Mouse (Mus musculus) forebrain, embryonic 12.5 days (tissue): ENCODE results near the gene Rhobtb3. TPM values are rescaled to one million over a fixed set of nuclear protein-coding genes. Genes with fewer than 3 reads are reported as not detected.

Source experiments
- ATAC-seq: fragments of 200-750 bp; cut with Nextera tagmentation; 2 replicates; pipeline ENCODE4 v1.8.0; 2017; ENCODE audit warnings: moderate TSS enrichment; ENCODE audit not compliant: low FRiP score
- H3K27ac ChIP-seq: fragments of 300-500 bp; sonication (generic); 2 replicates; pipeline ENCODE4 v1.5.1; 2016; ENCODE audit warnings: mild to moderate bottlenecking
- H3K27me3 ChIP-seq: fragments of 300-500 bp; sonication (generic); 2 replicates; pipeline ENCODE4 v1.6.1; 2016; ENCODE audit warnings: mild to moderate bottlenecking
- H3K36me3 ChIP-seq: fragments of 300-500 bp; sonication (generic); replicated peaks from 2 replicates; pipeline ENCODE4 v1.6.1; 2016; ENCODE audit warnings: mild to moderate bottlenecking
- H3K4me1 ChIP-seq: fragments of 300-500 bp; sonication (generic); 2 replicates; pipeline ENCODE4 v1.6.1; 2016
- H3K4me2 ChIP-seq: fragments of 300-500 bp; sonication (generic); 2 replicates; pipeline ENCODE4 v1.6.1; 2016; ENCODE audit warnings: mild to moderate bottlenecking, moderate library complexity
- H3K4me3 ChIP-seq: fragments of 300-500 bp; sonication (generic); replicated peaks from 2 replicates; pipeline ENCODE4 v1.5.1; 2016; ENCODE audit warnings: mild to moderate bottlenecking
- H3K9ac ChIP-seq: fragments of 300-500 bp; sonication (generic); 2 replicates; pipeline ENCODE4 v1.6.1; 2016; ENCODE audit warnings: mild to moderate bottlenecking
- H3K9me3 ChIP-seq: fragments of 300-500 bp; sonication (generic); 2 replicates; pipeline ENCODE4 v1.6.1; 2016
- WGBS: fragments of 180-500 bp; shearing (Covaris S2); methylation state at CpG from one replicate; pipeline ENCODE4 v1.1.7; 2016; 5-methylcytosine and 5-hydroxymethylcytosine counted together
- polyA plus RNA-seq: library from polyadenylated mRNA; unstranded; fragments of >200 nt; fragmentation: Nextera tagmentation; extraction: Ambion mirVana; gene quantifications from 2 replicates; pipeline ENCODE4 v1.2.1, GENCODE M21; 2016

Rhobtb3 gene
- polyA plus RNA-seq: 59.2 and 60.5 TPM in 2 replicates

DNA sequence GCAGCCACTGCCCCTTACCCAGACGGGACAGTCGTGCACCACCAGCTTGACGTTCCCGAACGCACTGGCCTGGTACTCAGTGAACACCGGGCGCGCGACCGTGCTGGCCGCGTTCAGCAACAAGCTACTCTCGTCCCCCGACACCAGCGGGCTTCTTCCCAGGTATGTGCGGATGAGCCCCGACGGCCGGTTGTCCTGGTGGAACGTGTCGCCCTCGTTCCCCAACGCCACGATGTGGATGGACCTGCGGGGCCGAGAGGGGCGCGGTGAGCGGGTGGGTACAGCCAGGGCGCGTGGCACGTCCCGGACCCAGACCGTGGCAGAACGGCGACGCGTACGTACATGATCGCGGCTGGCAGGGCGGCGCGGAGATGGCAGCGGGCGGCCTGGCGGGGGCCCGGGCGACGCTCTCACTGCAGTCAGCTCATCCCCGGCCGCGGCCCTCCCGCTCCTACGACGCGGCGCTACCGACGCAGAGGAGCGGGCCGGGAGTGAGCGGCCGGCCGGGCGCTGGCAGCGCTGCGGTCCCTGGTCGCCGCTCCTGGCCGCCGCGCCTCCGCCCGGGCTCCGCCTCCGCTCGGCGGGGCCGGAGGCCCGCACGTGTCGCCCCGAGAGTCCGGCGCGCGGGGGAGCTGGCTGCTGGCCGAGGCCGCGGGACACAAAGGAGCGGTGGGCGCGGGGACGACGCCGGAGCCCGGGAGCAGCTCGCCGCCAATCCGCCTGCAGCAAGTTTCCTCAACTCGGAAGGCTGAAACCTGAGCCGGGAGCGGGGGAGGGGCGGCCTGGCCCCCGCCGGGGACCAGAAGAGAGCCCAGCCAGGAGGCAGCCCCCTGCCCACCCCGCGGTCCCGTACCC is at the start of gene Rhobtb3:
Gene Rhobtb3 (minus strand): TSS at position 737 of the 855 bp plus-strand sequence.
- Histone ChIP-seq H3K36me3 (peaks cover 6% of the 10 kb centered on the region), H3K4me1 (peaks cover 17% of the 10 kb centered on the region), H3K9me3 (no peaks in the 10 kb centered on the region), H3K27me3 (no peaks in the 10 kb centered on the region), H3K9ac (peak within 1 kb of the TSS; percentile 93), H3K4me3 (peak within 1 kb of the TSS; percentile 74), H3K4me2 (peak within 1 kb of the TSS; percentile 72), H3K27ac (peak within 1 kb of the TSS; percentile 99)
- peak; percentile 93 for ATAC-seq
- under 1% methylated on average over 89 of the region's 110 CpGs for WGBS

DNA sequence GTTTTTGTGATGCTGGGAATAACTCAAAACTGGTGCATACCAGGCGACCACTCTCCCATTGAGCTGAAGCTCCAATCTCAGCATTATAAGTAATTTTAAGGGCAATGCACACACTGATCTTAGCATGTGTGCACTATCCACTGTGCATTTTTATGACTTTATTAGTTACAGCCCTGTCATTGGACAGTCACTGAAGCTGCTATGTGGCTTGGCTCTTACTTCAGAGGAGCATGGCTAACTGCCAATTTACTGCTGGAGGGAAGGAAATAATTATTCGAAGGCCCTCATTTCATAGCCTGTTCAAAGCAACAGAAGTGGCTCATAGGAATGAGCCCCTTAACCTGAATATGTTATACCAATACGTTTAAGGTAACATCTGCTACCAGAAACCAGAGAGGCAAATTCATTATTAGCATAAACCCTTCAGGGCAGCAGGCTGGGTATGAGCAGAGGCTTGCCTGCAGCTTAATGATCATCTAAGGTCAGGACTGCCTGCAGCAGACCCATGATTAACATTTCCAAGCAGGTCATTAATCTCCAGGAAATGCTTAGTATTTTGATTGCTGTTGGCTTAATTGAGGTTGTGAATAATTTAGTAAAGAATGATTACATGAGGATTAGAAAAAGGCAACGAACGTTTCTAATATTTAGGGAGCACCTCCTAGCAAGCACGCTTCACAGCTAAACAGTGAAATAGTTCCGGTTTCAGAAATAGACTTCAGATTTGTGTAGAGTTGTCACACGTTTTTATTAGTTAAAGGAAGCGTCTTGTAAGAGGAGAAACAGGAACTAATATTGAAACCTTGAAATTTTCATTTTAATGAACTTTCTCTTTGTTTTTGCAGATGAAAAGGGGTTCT is 48.7 kb upstream of the Rhobtb3 start:
- Histone ChIP-seq H3K27ac (peak overlapping the region; percentile 46; the same call in 1 of the 2 replicates), H3K36me3 (no peaks in the 10 kb centered on the region), H3K4me3 (no peak overlapping the region), H3K4me2 (no peak overlapping the region), H3K9ac (no peak overlapping the region), H3K27me3 (peaks cover 7% of the 10 kb centered on the region; the same call in 1 of the 2 replicates), H3K9me3 (no peaks in the 10 kb centered on the region), H3K4me1 (peaks cover 8% of the 10 kb centered on the region; the same call in 1 of the 2 replicates)
- whole genome bisulfite sequencing: 45% methylated on average over 9 of the region's 9 CpGs
- peak; percentile 93 for ATAC-seq

DNA sequence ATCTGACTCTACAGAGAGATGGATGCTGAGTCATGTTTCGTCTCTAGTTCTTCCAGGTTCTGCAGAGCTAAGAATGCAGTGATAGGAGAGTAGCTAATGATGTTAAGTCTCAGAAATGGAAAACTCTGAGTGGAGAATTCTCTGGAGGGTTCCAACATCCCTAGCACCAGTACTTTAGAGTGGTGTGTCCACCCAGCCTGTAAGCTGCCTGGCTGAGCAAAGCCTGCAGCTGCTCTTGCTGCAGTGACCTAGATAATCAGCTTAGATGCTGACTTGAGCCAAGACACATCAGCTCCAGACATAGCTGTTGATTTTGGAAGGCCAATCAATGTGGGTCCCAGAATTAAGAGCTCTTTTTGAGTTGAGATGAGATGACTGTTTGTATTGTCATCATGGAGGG is 44.4 kb upstream of the Rhobtb3 start:
- peaks cover 8% of the 10 kb centered on the region; the same call in 1 of the 2 replicates for H3K4me1 ChIP-seq
- H3K27ac ChIP-seq: no peak overlapping the region
- no peaks in the 10 kb centered on the region for H3K27me3 ChIP-seq
- no peaks in the 10 kb centered on the region for H3K9me3 ChIP-seq
- no peaks in the 10 kb centered on the region for H3K36me3 ChIP-seq
- 100% methylated on average over 1 of the region's 1 CpGs for WGBS
- H3K4me2 ChIP-seq: no peak overlapping the region
- H3K4me3 ChIP-seq: no peak overlapping the region
- no peak for ATAC-seq
- no peak overlapping the region for H3K9ac ChIP-seq

DNA sequence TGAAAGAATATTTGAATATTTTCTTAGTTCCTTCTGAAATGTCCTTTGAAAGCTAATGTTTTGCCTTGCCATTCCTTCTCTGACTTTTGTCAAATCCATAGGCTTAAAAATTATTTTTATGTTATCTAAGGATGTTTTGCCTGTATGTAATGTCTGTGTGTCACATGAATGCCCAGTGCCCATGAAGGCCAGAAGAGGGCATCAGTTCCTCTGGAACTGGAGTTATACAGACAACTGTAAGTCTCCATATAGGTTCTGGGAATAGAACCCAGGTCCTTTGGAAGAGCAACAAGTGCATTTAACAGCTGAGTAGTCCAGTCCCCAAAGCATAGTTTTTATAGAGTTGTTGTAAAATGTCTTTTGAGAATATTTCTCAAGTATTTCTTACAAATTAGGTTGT is 38.2 kb upstream of the Rhobtb3 start:
- Histone ChIP-seq H3K4me2 (no peak overlapping the region), H3K9me3 (no peaks in the 10 kb centered on the region), H3K4me3 (no peak overlapping the region), H3K27me3 (no peaks in the 10 kb centered on the region), H3K36me3 (no peaks in the 10 kb centered on the region), H3K4me1 (no peaks in the 10 kb centered on the region), H3K27ac (no peak overlapping the region), H3K9ac (no peak overlapping the region)
- no peak for ATAC-seq

DNA sequence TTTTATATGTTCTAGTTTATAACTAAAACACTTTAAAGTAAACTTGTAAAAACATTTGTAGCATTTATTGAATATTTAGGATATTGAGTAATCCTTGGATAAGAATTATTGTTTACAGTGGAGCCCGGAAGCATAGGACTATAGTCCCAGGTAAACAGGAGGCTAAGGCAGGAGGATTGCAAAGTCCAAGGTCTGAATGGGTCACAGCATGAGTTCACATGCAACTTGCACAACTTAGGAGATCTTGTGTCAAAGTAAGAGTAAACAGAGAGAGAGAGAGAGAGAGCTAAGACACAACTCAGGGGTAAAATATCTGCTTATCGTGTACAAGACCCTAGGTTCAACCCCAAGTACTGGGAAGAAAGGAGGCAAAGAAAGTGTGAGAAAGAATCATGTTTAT is 32.9 kb upstream of the Rhobtb3 start:
- Histone ChIP-seq H3K27me3 (no peaks in the 10 kb centered on the region), H3K4me3 (no peak overlapping the region), H3K4me2 (no peak overlapping the region), H3K9me3 (no peaks in the 10 kb centered on the region), H3K9ac (no peak overlapping the region), H3K36me3 (no peaks in the 10 kb centered on the region), H3K27ac (no peak overlapping the region), H3K4me1 (no peaks in the 10 kb centered on the region)
- WGBS: 92% methylated on average over 2 of the region's 2 CpGs
- no peak for ATAC-seq

DNA sequence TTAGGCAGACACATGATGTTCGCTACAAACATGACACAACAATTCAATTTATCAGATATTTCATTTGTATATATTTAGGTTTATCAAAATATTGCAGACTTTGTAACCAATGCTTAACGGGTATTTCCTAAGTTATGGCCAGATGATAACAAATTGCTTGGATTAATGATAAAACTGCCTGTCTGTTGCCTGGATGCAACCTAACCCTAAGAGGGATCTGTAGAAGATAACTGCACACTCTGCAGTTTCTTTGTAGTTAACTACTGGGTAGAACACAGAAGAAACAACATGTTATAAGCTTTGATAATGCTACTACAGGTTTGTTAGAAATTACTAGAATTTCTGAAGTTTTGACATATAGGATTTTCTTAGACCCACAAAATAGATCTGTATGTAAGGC is 32.5 kb upstream of the Rhobtb3 start:
- H3K27me3 ChIP-seq: no peaks in the 10 kb centered on the region
- H3K27ac ChIP-seq: no peak overlapping the region
- 92% methylated on average over 2 of the region's 2 CpGs for WGBS

DNA sequence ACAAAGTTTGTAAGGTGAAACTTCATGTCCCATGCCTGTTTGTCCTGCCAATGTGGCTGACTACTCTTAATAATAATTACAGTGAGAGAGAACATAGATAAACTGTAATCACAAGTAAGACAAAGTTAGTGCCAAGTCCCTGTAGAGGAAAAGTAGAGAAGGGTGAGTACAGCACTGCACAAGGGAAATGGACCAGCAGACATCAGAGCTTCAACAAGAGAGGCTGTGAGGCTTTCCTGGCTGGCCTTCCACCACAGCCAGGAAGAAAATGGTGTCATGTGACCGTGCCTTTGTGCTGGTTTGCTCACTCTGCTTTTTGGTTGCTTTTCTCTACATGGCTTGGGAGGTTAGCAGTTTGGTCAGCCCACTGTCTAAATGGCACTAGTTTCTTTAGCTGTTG is 31.9 kb upstream of the Rhobtb3 start:
- no peak overlapping the region for H3K4me2 ChIP-seq
- H3K36me3 ChIP-seq: no peaks in the 10 kb centered on the region
- H3K27ac ChIP-seq: no peak overlapping the region
- no peaks in the 10 kb centered on the region for H3K9me3 ChIP-seq
- H3K4me1 ChIP-seq: no peaks in the 10 kb centered on the region
- no peaks in the 10 kb centered on the region for H3K27me3 ChIP-seq
- H3K4me3 ChIP-seq: no peak overlapping the region
- WGBS: 62% methylated on average over 1 of the region's 1 CpGs
- no peak overlapping the region for H3K9ac ChIP-seq
- ATAC-seq: no peak

More for the DNA sequence above, 32.5 kb upstream of the Rhobtb3 start:
- Histone ChIP-seq H3K4me1 (no peaks in the 10 kb centered on the region), H3K36me3 (no peaks in the 10 kb centered on the region), H3K9me3 (no peaks in the 10 kb centered on the region), H3K9ac (no peak overlapping the region), H3K4me3 (no peak overlapping the region), H3K4me2 (no peak overlapping the region)
- ATAC-seq: no peak

DNA sequence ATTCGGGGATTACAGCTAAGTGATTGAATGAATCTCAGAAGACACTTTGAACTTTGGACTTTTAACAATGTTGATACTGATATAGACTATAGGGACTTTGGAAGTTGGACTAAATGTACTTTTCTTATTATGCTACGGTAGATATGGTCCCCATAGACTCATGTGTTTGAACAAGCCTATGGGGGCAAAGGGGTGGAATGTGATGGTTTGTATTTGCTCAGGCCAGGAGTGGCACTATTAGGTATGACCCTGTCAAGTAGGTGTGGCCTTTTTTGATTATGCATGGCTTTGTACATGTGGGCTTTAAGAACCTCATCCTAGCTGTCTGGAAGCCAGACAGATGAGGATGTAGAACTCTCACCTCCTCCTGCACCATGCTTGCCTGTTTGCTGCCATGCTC is 30.8 kb upstream of the Rhobtb3 start:
- no peak overlapping the region for H3K4me2 ChIP-seq
- no peak for ATAC-seq
- no peaks in the 10 kb centered on the region for H3K36me3 ChIP-seq
- H3K9me3 ChIP-seq: no peaks in the 10 kb centered on the region
- WGBS: 88% methylated on average over 2 of the region's 2 CpGs
- H3K27me3 ChIP-seq: no peaks in the 10 kb centered on the region
- no peaks in the 10 kb centered on the region for H3K4me1 ChIP-seq
- H3K4me3 ChIP-seq: no peak overlapping the region
- no peak overlapping the region for H3K27ac ChIP-seq
- H3K9ac ChIP-seq: no peak overlapping the region

DNA sequence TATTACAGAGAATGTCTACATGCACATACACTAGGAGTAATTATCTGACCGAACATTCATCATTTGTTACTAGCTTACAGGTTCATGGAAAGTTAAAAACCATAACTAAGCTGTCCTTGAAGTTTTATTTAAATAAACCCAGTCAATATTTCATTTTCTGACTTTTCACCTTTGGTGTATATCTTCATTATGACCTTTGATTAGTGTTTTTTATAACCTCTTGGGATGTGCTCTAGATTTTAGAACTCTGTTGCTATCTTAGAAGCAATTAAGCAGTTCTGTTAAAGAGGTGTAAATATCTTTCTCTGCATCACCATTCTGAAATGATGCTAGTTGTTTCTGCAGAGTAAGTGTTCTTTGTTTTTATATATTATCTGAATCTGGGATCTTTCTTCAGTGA is 23.1 kb upstream of the Rhobtb3 start, which contains the start of gene Spata9:
Gene Spata9 (plus strand): TSS at position 301 of the 400 bp plus-strand sequence.
- H3K9ac ChIP-seq: no peak within 1 kb of the TSS
- no peak within 1 kb of the TSS for H3K4me3 ChIP-seq
- no peak within 1 kb of the TSS for H3K4me2 ChIP-seq
- H3K4me1 ChIP-seq: no peaks in the 10 kb centered on the region
- 77% methylated on average over 1 of the region's 1 CpGs for WGBS
- H3K36me3 ChIP-seq: no peaks in the 10 kb centered on the region
- ATAC-seq: no peak
- H3K27ac ChIP-seq: no peak within 1 kb of the TSS
- no peaks in the 10 kb centered on the region for H3K9me3 ChIP-seq
- no peaks in the 10 kb centered on the region for H3K27me3 ChIP-seq

DNA sequence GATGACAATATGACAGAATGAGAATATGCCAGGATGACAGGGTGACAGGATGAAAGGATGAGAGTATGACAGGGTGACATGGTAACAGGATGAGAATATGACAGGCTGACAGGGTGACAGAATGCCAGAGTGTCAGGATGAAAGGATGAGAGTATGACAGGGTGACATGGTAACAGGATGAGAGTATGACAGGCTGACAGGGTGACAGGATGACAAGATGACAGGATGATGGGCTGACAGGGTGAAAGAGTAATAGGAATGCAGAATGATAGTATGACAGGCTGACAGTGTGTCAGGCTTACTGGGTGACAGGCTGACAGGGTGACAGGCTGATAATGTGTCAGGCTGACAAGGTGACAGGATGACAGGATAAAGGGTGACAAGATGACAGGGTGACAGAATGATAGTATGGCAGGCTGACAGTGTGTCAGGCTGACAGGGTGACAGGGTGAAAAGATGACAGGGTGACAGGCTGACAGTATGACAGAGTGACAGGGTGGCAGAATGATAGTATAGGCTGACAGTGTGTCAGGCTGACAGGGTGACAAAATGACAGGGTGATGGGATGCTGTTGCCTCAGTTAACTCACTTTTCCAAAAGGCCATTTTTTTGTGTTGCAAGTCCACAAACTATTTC is 11.8 kb upstream of the Rhobtb3 start:
- ATAC-seq: 0 out of 2 replicates have a peak, but pooled peaks have one; percentile 36
- Histone ChIP-seq H3K4me3 (no peak overlapping the region), H3K27me3 (no peaks in the 10 kb centered on the region)

DNA sequence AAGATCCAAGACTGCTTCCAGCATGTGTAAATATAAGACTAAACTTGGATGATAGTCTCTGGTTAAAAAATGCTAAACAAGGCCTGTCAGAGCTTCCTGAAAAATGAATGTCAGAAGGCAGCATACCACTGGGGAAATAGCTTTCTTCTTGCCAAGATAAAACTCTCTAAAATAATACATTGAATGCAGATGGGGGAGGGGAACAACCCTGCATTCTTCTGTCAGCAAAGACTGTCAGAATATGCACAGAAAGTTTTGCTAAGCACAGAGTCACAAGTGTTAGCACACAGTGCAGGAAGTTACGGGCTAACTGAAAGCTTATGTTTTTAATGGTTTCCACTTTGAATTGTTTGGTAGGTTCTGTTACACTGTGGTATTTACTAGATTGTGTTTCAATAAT is 6.6 kb upstream of the Rhobtb3 start:
- 59% methylated on average over 1 of the region's 1 CpGs for WGBS
- no peak overlapping the region for H3K4me2 ChIP-seq
- H3K36me3 ChIP-seq: no peaks in the 10 kb centered on the region
- H3K27me3 ChIP-seq: no peaks in the 10 kb centered on the region
- H3K27ac ChIP-seq: no peak overlapping the region
- no peak for ATAC-seq
- H3K4me3 ChIP-seq: no peak overlapping the region
- H3K4me1 ChIP-seq: no peaks in the 10 kb centered on the region
- H3K9me3 ChIP-seq: no peaks in the 10 kb centered on the region
- no peak overlapping the region for H3K9ac ChIP-seq

More for the DNA sequence above, 11.8 kb upstream of the Rhobtb3 start:
- Histone ChIP-seq H3K9ac (no peak overlapping the region), H3K4me1 (no peaks in the 10 kb centered on the region), H3K4me2 (no peak overlapping the region), H3K27ac (no peak overlapping the region), H3K36me3 (no peaks in the 10 kb centered on the region), H3K9me3 (no peaks in the 10 kb centered on the region)
